Mouse (Mus musculus) spleen, adult 2 months (tissue): Measurements from ENCODE around the gene Ipo4. TPM values are rescaled to one million over a fixed set of nuclear protein-coding genes. Genes with fewer than 3 reads are reported as not detected.

ENCODE experiments used
- DNase-seq, 2 experiments: peaks; one replicate each; pipeline versions ENCODE4 v3.0.0 to v3.0.0-alpha.2; 2012 to 2021; ENCODE audit warnings: low spot score in 2 of 2, low read depth in 1 of 2
- H3K27ac ChIP-seq: fragments of 200-500 bp; 2 replicates; pipeline ENCODE4 v1.5.1; 2012; ENCODE audit warnings: low read length, inconsistent platforms; ENCODE audit not compliant: insufficient read depth
- H3K27me3 ChIP-seq: fragments of 200-500 bp; 2 replicates; pipeline ENCODE4 v1.6.1; 2012; ENCODE audit warnings: mild to moderate bottlenecking, moderate library complexity, low read length, inconsistent platforms; ENCODE audit not compliant: control insufficient read depth, insufficient read depth
- H3K36me3 ChIP-seq: fragments of 200-500 bp; 2 replicates; pipeline ENCODE4 v1.6.1; 2012; ENCODE audit warnings: mild to moderate bottlenecking, low read length, inconsistent platforms; ENCODE audit not compliant: control insufficient read depth, insufficient read depth
- H3K4me1 ChIP-seq: fragments of 200-500 bp; 2 replicates; pipeline ENCODE4 v1.6.1; 2011; ENCODE audit warnings: inconsistent platforms; ENCODE audit not compliant: control insufficient read depth, insufficient read depth, insufficient read length
- H3K4me3 ChIP-seq: fragments of 200-500 bp; 2 replicates; pipeline ENCODE4 v1.5.1; 2011; ENCODE audit warnings: mild to moderate bottlenecking, inconsistent platforms; ENCODE audit not compliant: insufficient read depth, insufficient read length; ENCODE audit errors: extremely low read depth
- CTCF ChIP-seq: fragments of 200-500 bp; IDR thresholded peaks from 2 replicates; pipeline ENCODE4 v1.5.1; 2011; ENCODE audit warnings: mild to moderate bottlenecking, inconsistent platforms; ENCODE audit not compliant: insufficient read depth, insufficient read length, insufficient replicate concordance; ENCODE audit errors: extremely low read depth
- POLR2A ChIP-seq: fragments of 200-500 bp; IDR thresholded peaks from 2 replicates; pipeline ENCODE4 v1.6.1; 2011; ENCODE audit warnings: low read depth, low read length, inconsistent platforms
- WGBS: fragments of 180-500 bp; shearing (Covaris S2); methylation state at CpG from one replicate; pipeline ENCODE4 v1.1.7; 2018; 5-methylcytosine and 5-hydroxymethylcytosine counted together
- polyA plus RNA-seq: library from polyadenylated mRNA; depleted of rRNA; stranded (reverse); fragments of >200 nt; gene quantifications from 2 replicates; pipeline ENCODE4 v1.2.3, GENCODE M21; 2012; rRNA removed

Ipo4 gene
- polyA plus RNA-seq, 1 experiment, result 56.7 TPM

GRCm38 (mm10) chr14:55576376-55576775 lies 59.4 kb downstream of the Ipo4 start:
- Histone ChIP-seq H3K27ac (no peak overlapping the region), H3K4me1 (peaks cover 3% of the 10 kb centered on the region; the same call in 1 of the 2 replicates), H3K4me3 (no peak overlapping the region), H3K36me3 (peaks cover 13% of the 10 kb centered on the region), H3K27me3 (no peaks in the 10 kb centered on the region)
- TF ChIP-seq CTCF (no peak), POLR2A (no peak)
- WGBS, result 58% methylated on average over 16 of the region's 16 CpGs
- DNase-seq, result no peak

- H3K27me3 ChIP-seq, result no peaks in the 10 kb centered on the region
- TF ChIP-seq POLR2A, result no peak
- no peak for TF ChIP-seq CTCF
- no peak overlapping the region for H3K4me3 ChIP-seq
- no peak overlapping the region for H3K27ac ChIP-seq
- peaks cover 3% of the 10 kb centered on the region; the same call in 1 of the 2 replicates for H3K4me1 ChIP-seq
- WGBS, result 73% methylated on average over 13 of the region's 13 CpGs
- peaks cover 7% of the 10 kb centered on the region for H3K36me3 ChIP-seq
- DNase-seq, result no peak
These were observed 60.0 kb downstream of the Ipo4 start for GRCm38 (mm10) chr14:55575711-55576110.

Other genes starting within 250 kb of the Ipo4 start
- gene Dhrs4, start 157.2 kb downstream of the Ipo4 start, polyA plus RNA-seq, result 18.5 and 21.0 TPM in 2 replicates
- 4.5 and 4.8 TPM in 2 replicates for gene Carmil3, start 145.3 kb downstream of the Ipo4 start, polyA plus RNA-seq
- 0.02 TPM in 1 of 2 replicates, not detected in the other for gene Cpne6, start 125.5 kb downstream of the Ipo4 start, polyA plus RNA-seq
- 0.02 and 0.40 TPM in 2 replicates for gene Nrl, start 111.0 kb downstream of the Ipo4 start, polyA plus RNA-seq
- gene Pck2, start 95.7 kb downstream of the Ipo4 start, polyA plus RNA-seq, result 47.9 and 53.3 TPM in 2 replicates
- gene Dcaf11, start 76.0 kb downstream of the Ipo4 start, polyA plus RNA-seq, result 73.4 and 77.6 TPM in 2 replicates
- 5.6 and 6.3 TPM in 2 replicates for gene A730061H03Rik, start 75.6 kb downstream of the Ipo4 start, polyA plus RNA-seq
- gene Fitm1, start 60.3 kb downstream of the Ipo4 start, polyA plus RNA-seq, result 1.4 and 1.5 TPM in 2 replicates
- gene Psme1, start 57.8 kb downstream of the Ipo4 start, polyA plus RNA-seq, result 101 and 118 TPM in 2 replicates
- gene Emc9, start 50.7 kb downstream of the Ipo4 start, polyA plus RNA-seq, result 14.5 and 15.0 TPM in 2 replicates
- gene Psme2, start 44.8 kb downstream of the Ipo4 start, polyA plus RNA-seq, result 60.4 and 67.7 TPM in 2 replicates
- gene Rnf31, start 44.2 kb downstream of the Ipo4 start, polyA plus RNA-seq, result 52.5 and 63.2 TPM in 2 replicates
- 101 and 154 TPM in 2 replicates for gene Irf9, start 32.4 kb downstream of the Ipo4 start, polyA plus RNA-seq
- 0.92 and 2.4 TPM in 2 replicates for gene Rec8, start 17.9 kb downstream of the Ipo4 start, polyA plus RNA-seq
- 8.2 and 8.9 TPM in 2 replicates for gene Gm49378, start 1.9 kb upstream of the Ipo4 start, polyA plus RNA-seq
- 44.6 and 45.1 TPM in 2 replicates for gene Tm9sf1, start 7.8 kb upstream of the Ipo4 start, polyA plus RNA-seq
- gene Tssk4, start 14.2 kb upstream of the Ipo4 start, polyA plus RNA-seq, result 1.6 TPM in 2 replicates
- 19.7 and 19.9 TPM in 2 replicates for gene Mdp1, start 24.6 kb upstream of the Ipo4 start, polyA plus RNA-seq
- gene Gmpr2, start 36.0 kb upstream of the Ipo4 start, polyA plus RNA-seq, result 11.6 and 15.9 TPM in 2 replicates
- 158 and 177 TPM in 2 replicates for gene Nedd8, start 36.2 kb upstream of the Ipo4 start, polyA plus RNA-seq
- gene Tinf2, start 45.9 kb upstream of the Ipo4 start, polyA plus RNA-seq, result 19.0 and 20.8 TPM in 2 replicates
- gene Tgm1, start 78.0 kb upstream of the Ipo4 start, polyA plus RNA-seq, result 23.3 and 33.9 TPM in 2 replicates
- 47.3 and 62.6 TPM in 2 replicates for gene Rabggta, start 86.3 kb upstream of the Ipo4 start, polyA plus RNA-seq
- gene Dhrs1, start 109.7 kb upstream of the Ipo4 start, polyA plus RNA-seq, result 62.7 and 86.6 TPM in 2 replicates
- 15.1 and 17.2 TPM in 2 replicates for gene Nop9, start 109.7 kb upstream of the Ipo4 start, polyA plus RNA-seq
- gene Cideb, start 122.5 kb upstream of the Ipo4 start, polyA plus RNA-seq, result 0.33 and 0.46 TPM in 2 replicates
- gene Ltb4r2, start 125.5 kb upstream of the Ipo4 start, polyA plus RNA-seq, result 0.83 and 2.1 TPM in 2 replicates
- gene Ltb4r1, start 130.0 kb upstream of the Ipo4 start, polyA plus RNA-seq, result 4.2 and 6.6 TPM in 2 replicates
- gene Adcy4, start 148.1 kb upstream of the Ipo4 start, polyA plus RNA-seq, result 16.3 and 17.3 TPM in 2 replicates
- gene Ripk3, start 152.9 kb upstream of the Ipo4 start, polyA plus RNA-seq, result 38.8 and 48.4 TPM in 2 replicates
- gene Nfatc4, start 187.2 kb upstream of the Ipo4 start, polyA plus RNA-seq, result 4.6 and 5.0 TPM in 2 replicates
- gene Nynrin, start 218.1 kb upstream of the Ipo4 start, polyA plus RNA-seq, result 2.5 and 3.0 TPM in 2 replicates
- 0.07 and 0.13 TPM in 2 replicates for gene Cbln3, start 248.4 kb upstream of the Ipo4 start, polyA plus RNA-seq
- gene Khnyn, start 249.0 kb upstream of the Ipo4 start, polyA plus RNA-seq, result 30.3 and 31.6 TPM in 2 replicates